Mouse (Mus musculus) layer of hippocampus, adult 6 months (tissue): ENCODE results near the gene Stfa2l1. TPM values are rescaled to one million over a fixed set of nuclear protein-coding genes. Genes with fewer than 3 reads are reported as not detected.

Source experiments
- long read RNA-seq, 2 experiments: library from polyadenylated mRNA; unstranded; transcript quantifications; one replicate each; pipeline ENCODE4 v2.0.0; 2019 to 2020
- polyA plus RNA-seq: library from polyadenylated mRNA; unstranded; fragments of <200 nt; fragmentation: Nextera tagmentation; gene quantifications from 2 replicates; pipeline ENCODE4 v1.2.3, GENCODE M21; 2021

The Stfa2l1 gene
- not detected in 2 replicates for polyA plus RNA-seq
- long read RNA-seq, experiment 1, result 0 reads
- long read RNA-seq, experiment 2, result 0 reads

DNA sequence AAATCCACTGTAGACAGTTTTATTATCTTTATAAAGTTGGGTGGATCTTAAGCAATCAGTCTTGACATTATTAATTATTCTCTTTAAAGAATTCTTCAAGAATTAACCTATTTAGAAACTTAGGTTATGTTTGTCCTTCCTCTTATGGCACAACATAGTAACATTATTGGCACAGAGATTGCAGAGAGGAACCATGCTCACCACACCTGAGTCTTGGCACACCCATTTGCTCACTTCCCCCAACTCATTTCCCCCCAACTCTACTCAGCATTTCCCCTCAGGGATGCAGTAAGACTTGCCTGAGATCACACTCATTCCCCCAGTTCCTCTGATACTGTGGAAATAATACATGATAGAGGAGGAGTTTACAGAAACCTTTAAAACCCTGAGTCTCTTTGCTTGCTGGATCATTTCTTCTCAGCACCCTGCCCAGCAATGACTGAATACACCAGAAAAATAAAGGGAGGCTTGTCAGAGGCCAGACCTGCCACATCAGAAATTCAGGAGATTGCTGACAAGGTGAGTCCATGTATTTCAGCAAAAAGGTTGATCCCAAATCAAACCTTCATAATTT, at the start of gene Stfa2l1:
Gene Stfa2l1, plus strand, starts transcription at position 410 of the 574 bp plus-strand sequence.

GRCm38 (mm10) chr16:36131141-36131540, 25.5 kb upstream of the Stfa2l1 start, which contains the start of gene Csta1:
Gene Csta1 (minus strand): TSS chr16:36131241.

GRCm38 (mm10) chr16:36183912-36184311, 27.3 kb downstream of the Stfa2l1 start, which contains the start of gene Gm5483:
Gene Gm5483 (plus strand): TSS chr16:36184212.

DNA sequence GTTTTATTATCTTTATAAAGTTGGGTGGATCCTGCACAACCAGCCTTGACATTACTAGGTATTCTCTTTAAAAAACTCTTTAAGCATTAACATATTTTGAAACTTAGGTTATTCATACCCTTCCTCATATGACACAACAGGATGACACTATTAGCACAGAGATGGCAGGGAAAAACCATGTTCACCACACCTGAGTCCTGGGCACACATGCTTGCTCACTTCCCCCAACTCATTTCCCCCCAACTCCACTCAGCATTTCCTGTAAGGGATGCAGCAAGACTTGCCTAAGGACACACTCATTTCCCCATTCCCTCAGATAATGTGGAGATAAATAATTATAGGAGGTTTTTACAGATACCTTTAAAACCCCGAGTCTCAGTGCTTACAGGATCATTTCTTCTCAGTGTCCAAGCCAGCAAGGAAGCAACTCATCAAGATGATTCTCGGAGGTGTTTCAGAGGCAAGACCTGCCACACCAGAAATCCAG, 53.4 kb downstream of the Stfa2l1 start, which contains the start of gene Gm5416:
Gene Gm5416, plus strand, starts transcription at position 437 of the 487 bp plus-strand sequence.

Other genes starting within 250 kb of the Stfa2l1 start
- gene Parp9, start 218.3 kb upstream of the Stfa2l1 start, polyA plus RNA-seq, result 1.9 and 2.1 TPM in 2 replicates
- 1.5 and 2.1 TPM in 2 replicates for gene Dtx3l, start 217.7 kb upstream of the Stfa2l1 start, polyA plus RNA-seq
- 52.5 and 52.7 TPM in 2 replicates for gene Kpna1, start 178.1 kb upstream of the Stfa2l1 start, polyA plus RNA-seq
- 4.2 and 4.5 TPM in 2 replicates for gene Wdr5b, start 115.6 kb upstream of the Stfa2l1 start, polyA plus RNA-seq
- 260 and 273 TPM in 2 replicates for gene Fam162a, start 85.2 kb upstream of the Stfa2l1 start, polyA plus RNA-seq
- 28.5 and 29.9 TPM in 2 replicates for gene Ccdc58, start 85.1 kb upstream of the Stfa2l1 start, polyA plus RNA-seq
- not detected in 2 replicates for gene Csta1, start 25.6 kb upstream of the Stfa2l1 start, polyA plus RNA-seq
- gene Gm5483, start 27.4 kb downstream of the Stfa2l1 start, polyA plus RNA-seq, result not detected in 2 replicates
- gene Gm5416, start 53.6 kb downstream of the Stfa2l1 start, polyA plus RNA-seq, result not detected in 2 replicates
- gene 2010005H15Rik, start 64.7 kb downstream of the Stfa2l1 start, polyA plus RNA-seq, result not detected in 2 replicates
- gene Stfa1, start 120.1 kb downstream of the Stfa2l1 start, polyA plus RNA-seq, result not detected in 2 replicates
- not detected in 2 replicates for gene BC117090, start 177.5 kb downstream of the Stfa2l1 start, polyA plus RNA-seq
- not detected in 2 replicates for gene BC100530, start 210.9 kb downstream of the Stfa2l1 start, polyA plus RNA-seq